Mouse (Mus musculus) cerebellum, postnatal 10 days (tissue): ENCODE data around the gene Bmper.

Experiments
- DNase-seq, 2 experiments: peaks; one replicate each; pipeline ENCODE4 v3.0.0; 2021; ENCODE audit warnings: mixed read lengths in 2 of 2

The Bmper gene

GRCm38 (mm10) chr9:23306226-23306625 is 83.3 kb downstream of the Bmper start:
- no peak for DNase-seq

DNA sequence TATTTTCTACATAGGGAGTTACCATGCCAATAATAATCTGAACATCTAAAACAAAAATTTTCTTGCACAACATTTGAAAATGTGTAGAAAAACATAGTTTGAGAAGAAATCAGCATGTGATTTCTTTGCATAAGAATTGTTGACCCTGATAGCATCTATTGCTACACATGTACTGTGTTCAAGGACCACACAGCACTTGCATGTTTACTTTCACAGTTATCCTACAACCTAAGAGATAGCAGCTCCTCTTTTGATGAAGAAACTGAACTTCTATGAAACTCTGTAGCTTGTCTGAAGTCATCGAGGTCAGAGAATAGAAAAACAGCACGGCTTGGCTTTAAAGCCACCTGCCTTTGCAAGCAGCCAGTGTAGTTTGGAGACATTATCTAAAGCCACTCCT is 85.0 kb downstream of the Bmper start:
- DNase-seq = no peak

GRCm38 (mm10) chr9:23310953-23311352 is 88.1 kb downstream of the Bmper start:
- no peak for DNase-seq

DNA sequence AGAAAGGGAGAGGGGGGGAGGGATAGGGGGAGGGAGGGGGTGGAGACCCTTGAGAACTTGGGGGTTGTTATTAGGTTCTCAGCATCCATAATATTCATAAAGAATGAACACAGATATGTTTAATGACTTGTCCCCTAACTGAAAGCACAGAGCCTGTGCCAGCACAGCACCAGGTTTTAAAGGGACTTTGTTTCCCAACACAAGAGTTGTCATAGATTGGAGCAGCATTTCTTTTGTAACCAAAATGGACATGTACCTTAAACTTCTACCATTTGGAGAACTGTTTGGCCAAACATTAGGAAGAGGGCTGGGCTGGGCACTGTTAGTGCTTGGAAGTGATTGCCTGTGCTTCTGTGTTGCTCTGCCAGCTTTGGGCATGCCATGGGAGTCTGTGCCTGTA is 89.1 kb downstream of the Bmper start:
- no peak for DNase-seq

DNA sequence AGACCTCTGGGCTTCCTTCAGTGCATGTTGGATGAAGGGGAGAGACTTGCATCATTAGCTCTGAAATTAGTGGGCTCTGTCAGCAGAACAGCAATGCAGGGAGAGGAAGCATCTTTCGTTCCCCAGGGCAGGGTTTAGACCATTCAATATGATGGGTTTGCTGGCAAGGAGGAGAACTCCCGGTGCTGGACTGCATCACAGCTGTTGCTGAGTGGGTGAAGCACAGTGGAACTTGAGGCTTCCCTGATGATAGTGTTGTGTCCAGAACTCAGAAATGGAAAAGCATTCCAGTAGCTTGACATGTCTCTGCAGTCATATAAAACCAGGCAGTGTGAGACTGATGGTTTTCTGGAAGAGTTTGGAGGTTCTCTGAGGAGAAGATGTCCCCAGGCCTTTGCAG is 90.0 kb downstream of the Bmper start:
- no peak for DNase-seq

DNA sequence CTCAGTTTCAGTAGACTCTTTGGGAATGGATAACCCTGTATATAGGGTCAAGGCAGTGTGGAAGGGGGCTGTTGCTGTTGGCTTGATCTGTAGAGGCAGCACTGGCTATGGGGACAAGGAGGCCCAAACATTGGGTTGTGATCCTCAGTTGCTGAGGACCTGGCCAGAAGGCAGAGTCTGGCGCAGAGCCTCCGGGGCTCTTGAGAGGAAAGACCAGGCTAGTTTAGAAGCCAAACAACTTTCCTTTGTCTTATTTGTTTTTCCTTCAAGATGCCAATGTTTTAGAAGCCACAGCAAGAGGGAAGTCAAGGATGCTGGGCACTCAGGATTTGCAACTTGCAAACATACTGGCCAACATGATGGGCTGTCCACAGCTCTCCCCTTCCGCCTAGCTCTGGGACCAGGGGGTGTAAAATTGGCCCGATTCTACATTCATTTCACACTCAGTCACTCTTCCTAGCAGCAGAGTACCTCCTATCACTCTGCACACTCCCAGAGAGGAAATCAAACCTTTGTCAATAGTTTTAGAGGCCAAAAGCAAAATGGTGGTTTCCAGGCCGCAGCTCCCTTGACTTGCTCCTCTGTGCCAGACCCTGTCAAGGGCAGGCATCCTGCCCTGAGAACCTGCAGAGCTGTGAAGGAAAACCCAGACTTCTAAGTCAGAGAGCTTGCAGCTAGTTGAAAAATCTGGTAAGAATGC is 92.9 kb downstream of the Bmper start:
- peak in 1 of 2 experiments; percentile 13 for DNase-seq

DNA sequence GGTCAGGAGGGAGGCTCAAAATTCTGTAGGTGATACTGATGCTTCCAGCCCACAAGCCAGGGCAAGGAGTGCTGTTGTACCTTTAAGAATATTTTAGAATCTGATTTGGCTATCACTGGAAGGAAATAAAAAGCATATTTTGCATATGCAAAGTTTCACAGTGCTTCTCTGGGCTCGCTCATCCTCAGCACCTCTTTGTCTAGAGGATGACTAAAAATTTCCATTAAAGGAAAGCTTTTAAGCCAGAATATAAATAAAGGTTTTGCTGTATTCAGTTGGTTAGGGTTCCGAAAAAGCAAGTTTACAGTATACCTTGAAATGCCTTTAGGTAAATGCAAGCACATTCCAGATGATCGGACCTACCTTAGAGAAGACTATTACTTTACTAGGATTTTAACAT is 105.0 kb downstream of the Bmper start:
- DNase-seq = no peak

GRCm38 (mm10) chr9:23333041-23333622 is 110.3 kb downstream of the Bmper start:
- DNase-seq = no peak

GRCm38 (mm10) chr9:23340551-23340950 is 117.7 kb downstream of the Bmper start:
- no peak for DNase-seq

GRCm38 (mm10) chr9:23341246-23341645 is 118.4 kb downstream of the Bmper start:
- DNase-seq = no peak

GRCm38 (mm10) chr9:23344353-23344752 is 121.5 kb downstream of the Bmper start:
- DNase-seq = no peak

- DNase-seq = no peak
Measured at GRCm38 (mm10) chr9:23345093-23345844, 122.4 kb downstream of the Bmper start.

DNA sequence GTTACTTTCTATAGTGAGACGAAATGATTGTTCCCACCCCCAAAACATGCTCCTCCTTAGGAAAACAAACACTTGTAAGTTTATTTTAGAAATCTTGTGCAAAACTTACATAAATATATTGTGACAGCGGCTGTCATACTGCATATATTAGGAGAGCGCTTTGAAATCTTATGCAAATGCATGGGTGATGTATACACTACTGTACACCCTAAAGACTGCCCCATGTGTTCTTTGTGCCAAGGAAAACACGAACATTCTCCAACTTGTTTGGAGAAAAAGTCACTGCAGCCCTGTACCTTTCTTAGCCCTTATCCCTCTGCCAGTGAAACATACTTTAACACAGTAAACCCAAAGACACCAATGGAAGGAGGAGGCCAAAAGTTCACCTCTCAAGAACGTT is 126.7 kb downstream of the Bmper start:
- no peak for DNase-seq

DNA sequence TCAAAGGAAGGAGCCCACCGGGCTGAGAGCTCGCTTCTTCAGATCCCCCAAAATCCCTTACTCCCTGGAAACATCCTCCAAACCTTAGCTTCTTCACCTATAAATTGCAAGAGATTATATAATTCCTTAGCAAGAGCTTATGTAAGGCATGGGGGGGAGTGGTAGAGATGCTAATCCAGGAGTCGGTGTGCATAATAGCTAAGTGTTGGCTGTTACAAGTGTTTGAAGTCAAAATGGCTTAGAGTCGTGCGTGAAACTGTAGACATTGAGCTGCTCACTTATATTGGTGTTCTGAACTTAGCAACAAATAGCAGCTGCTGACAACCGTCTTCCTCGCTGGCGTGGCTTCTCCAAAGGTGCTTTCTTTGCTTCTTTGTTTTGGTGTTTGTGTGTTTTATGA is 128.5 kb downstream of the Bmper start:
- DNase-seq = no peak

GRCm38 (mm10) chr9:23352396-23352795 is 129.5 kb downstream of the Bmper start:
- DNase-seq = no peak

DNA sequence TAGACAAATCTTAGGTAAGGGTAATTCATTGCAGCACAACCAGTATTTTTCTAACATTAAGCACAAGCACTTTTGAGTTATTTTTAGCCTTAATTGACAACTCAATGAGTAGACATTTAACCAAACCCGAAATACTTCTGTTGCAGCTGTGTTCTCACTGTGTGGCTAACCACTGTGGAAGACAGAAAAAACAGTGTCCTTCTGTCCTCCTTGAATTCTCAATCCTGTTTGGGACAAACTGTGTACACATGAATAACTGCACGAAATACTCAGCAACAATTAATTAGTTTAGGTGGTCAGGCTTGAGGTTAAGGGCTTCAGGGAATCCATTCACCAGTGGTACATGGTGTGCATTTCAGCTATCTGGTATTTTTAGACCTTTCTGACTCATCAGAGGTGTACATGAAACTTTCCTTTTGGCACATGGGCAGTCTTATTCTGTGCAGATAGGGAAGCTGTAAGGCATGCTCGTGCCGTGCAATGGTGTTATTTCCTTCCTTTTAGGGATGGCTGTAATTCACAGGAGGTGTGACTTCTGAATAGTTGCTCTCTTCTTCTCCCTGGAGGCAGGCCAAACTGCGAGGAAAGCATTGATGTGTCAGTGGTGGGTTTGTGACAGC is 131.4 kb downstream of the Bmper start:
- no peak for DNase-seq

GRCm38 (mm10) chr9:23358108-23358507 is 135.2 kb downstream of the Bmper start:
- DNase-seq = no peak

DNA sequence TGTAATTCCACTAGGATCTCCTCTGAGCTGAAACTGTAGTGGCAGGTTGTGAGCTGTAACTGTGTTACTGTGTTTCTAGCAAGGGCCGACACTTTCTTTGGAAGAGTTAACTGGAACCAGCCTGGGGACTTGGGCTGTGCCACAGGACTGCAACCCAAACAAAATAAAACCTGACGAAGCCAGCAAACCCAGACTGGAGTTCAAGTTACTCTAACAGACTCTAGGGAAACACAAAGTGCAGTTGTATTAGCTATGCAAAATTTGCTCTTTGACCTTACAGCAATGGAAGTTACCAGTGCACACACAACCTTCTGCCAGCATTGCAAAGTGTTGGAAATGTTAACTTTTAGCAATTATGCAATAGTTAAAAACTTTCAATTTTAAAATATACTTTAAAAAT is 140.3 kb downstream of the Bmper start:
- DNase-seq = no peak

- DNase-seq = no peak
Measured at GRCm38 (mm10) chr9:23363540-23363939, 140.7 kb downstream of the Bmper start.

DNA sequence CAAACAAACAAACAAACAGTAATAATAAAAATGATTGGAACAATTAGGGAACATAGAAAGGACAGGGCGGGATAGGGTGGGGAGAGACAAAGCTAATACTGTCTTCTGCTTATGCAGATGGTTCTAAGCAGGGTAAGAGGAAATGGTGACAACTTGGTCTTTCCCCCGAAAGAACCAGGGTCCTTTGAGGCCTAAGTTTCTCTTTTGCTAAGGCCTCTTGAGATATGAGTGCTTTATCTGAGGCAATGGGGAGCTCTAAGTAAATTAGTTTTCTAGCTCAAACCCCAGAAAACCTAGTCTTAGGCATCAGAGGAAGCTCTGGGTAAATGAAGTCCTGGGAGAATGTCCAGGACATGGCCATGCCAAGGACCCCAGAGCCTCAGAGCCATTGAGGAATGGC is 141.2 kb downstream of the Bmper start:
- DNase-seq = no peak

DNA sequence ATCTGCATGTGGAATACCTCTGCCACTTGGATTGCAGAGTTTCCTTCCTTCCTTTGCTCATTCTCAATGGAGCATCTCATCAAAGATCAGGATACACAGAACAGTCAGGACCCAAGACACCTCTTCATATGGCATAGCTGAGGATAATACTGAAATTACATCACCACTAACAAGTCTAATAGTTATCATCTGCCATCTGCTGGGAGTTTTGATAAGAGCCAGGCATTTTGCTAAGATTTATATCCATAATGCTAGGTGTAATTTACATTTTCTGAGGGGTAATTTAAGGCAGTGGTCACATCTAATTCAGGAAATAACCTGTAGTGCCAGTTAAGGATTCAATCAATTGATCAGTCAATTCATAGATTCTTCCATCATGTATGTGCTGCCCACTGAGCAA is 145.2 kb downstream of the Bmper start:
- no peak for DNase-seq

DNA sequence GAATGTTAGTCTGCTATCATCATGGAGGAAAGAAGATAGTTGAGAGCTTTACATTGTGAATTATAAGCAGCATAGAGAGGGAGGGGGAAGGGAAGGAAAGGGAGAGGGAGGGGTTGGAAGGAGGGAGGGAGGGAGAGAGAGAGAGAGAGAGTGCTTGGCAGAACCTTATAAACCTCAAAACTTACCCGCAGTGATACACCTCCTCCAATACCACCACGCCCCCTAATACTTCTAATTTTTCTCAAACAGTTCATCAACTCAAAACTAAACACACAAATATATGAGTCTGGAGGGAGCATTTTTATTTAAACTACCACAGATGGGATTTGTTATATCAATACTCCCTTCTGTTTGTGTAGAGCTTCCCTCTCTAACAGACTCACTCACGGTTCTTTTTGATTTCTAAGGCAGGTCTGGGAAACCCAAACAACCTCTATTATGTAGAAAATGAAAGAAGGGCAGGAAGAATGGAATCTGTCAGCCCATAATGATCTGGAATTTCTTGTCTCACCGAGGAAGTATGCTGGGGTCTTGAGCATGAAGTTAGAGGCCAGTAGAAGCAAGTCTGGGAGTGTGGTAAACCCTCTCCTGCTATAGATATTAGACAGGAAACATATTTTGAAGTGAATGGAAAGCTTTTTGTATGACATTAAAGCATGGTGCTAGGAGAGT is 152.0 kb downstream of the Bmper start:
- no peak for DNase-seq
